Mouse (Mus musculus): ENCODE measurements around the gene Polr1a. TPM values are rescaled to one million over a fixed set of nuclear protein-coding genes. Genes with fewer than 3 reads are reported as not detected.

Polr1a gene
- polyA plus RNA-seq, 1 experiment, result 35.1 TPM

DNA sequence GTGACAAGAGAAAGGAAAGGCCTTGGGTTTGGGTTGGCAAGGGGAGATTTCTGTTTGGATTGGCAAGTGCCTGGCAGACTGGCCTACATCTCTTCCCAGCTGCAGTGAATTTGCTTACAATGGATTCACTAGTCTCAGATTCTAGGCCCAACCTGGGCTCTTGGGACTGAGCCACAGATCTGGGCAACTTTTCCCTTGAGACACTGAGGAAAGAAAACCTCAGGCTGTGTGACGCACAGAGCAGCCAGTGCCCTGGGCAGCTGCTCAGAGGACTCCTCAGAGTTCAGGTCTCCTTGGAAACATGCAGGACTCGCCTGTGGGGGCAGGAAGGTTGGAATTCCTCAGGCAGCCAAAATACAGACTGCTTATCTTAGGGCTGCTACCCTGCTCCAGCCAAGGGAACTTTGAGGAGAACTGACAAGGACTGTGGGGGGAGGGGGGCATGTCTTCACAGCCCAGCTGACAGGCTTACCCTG lies 25.3 kb downstream of the Polr1a start:
- H3K4me3 ChIP-seq (ENCODE audit: insufficient read depth, poor library complexity, severe bottlenecking), result no peak overlapping the region
- H3K79me3 ChIP-seq (ENCODE audit: low read depth), result peaks cover 4% of the 10 kb centered on the region
- H3K36me3 ChIP-seq (ENCODE audit: control insufficient read depth, insufficient read depth), result peaks cover 78% of the 10 kb centered on the region
- no peaks in the 10 kb centered on the region for H3K27me3 ChIP-seq (ENCODE audit: control insufficient read depth, insufficient read depth, insufficient read length)
- H3ac ChIP-seq (ENCODE audit: control insufficient read depth, insufficient read length, low read depth), result no peak overlapping the region
- H3K79me2 ChIP-seq (ENCODE audit: control insufficient read depth, insufficient read depth), result no peaks in the 10 kb centered on the region
- TF ChIP-seq USF1 (IDR thresholded peaks at IDR 0.05; ENCODE audit: low read depth) (no peak), MAX (IDR thresholded peaks at IDR 0.05) (peak; percentile 32), MYOD1 (IDR thresholded peaks at IDR 0.05; ENCODE audit: control insufficient read depth, insufficient read length, low read depth) (peak; percentile 90), CEBPB (IDR thresholded peaks at IDR 0.05; ENCODE audit: low read depth) (no peak), MYOG (IDR thresholded peaks at IDR 0.05; ENCODE audit: control insufficient read depth, extremely low read depth, insufficient read length) (no peak)

DNA sequence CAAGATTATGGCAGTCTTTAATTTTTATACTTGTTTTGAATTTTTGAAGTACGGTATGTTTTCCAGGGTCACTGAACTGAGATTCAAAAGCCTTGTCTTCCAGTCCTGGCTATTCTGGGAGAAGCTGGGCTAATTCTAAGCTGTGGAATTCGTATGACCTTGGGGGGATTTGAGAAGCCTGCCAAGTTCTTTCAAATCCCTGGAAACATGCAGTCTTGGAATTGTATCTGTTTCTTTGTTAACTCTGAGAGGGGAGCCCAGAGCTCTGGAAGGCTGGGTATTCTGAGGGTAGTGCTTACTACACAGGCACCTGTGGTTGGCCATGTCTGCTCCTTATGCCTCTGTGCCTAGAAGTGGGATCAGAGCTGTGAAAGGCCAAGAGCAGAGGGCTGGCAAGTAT lies 26.9 kb downstream of the Polr1a start:
- no peak for TF ChIP-seq MYOG (IDR thresholded peaks at IDR 0.05; ENCODE audit: control insufficient read depth, extremely low read depth, insufficient read length)
- TF ChIP-seq MAX (IDR thresholded peaks at IDR 0.05), result no peak
- TF ChIP-seq MYOD1 (IDR thresholded peaks at IDR 0.05; ENCODE audit: control insufficient read depth, insufficient read length, low read depth), result no peak
- no peak for TF ChIP-seq USF1 (IDR thresholded peaks at IDR 0.05; ENCODE audit: low read depth)
- TF ChIP-seq CTCF (IDR thresholded peaks at IDR 0.05; ENCODE audit: control insufficient read depth, insufficient read depth, insufficient read length), result no peak
- no peak for TF ChIP-seq FOSL1 (IDR thresholded peaks at IDR 0.05; ENCODE audit: insufficient read depth, low read length, poor library complexity, severe bottlenecking)
- TF ChIP-seq CEBPB (IDR thresholded peaks at IDR 0.05; ENCODE audit: low read depth), result no peak
- H3K36me3 ChIP-seq (ENCODE audit: control insufficient read depth, insufficient read depth), result peaks cover 69% of the 10 kb centered on the region
- no peak overlapping the region for H3K4me3 ChIP-seq (ENCODE audit: insufficient read depth, poor library complexity, severe bottlenecking)
- H3K79me3 ChIP-seq (ENCODE audit: low read depth), result peaks cover 4% of the 10 kb centered on the region
- no peaks in the 10 kb centered on the region for H3K27me3 ChIP-seq (ENCODE audit: control insufficient read depth, insufficient read depth, insufficient read length)
- no peak overlapping the region for H3ac ChIP-seq (ENCODE audit: control insufficient read depth, insufficient read length, low read depth)
- no peaks in the 10 kb centered on the region for H3K79me2 ChIP-seq (ENCODE audit: control insufficient read depth, insufficient read depth)

DNA sequence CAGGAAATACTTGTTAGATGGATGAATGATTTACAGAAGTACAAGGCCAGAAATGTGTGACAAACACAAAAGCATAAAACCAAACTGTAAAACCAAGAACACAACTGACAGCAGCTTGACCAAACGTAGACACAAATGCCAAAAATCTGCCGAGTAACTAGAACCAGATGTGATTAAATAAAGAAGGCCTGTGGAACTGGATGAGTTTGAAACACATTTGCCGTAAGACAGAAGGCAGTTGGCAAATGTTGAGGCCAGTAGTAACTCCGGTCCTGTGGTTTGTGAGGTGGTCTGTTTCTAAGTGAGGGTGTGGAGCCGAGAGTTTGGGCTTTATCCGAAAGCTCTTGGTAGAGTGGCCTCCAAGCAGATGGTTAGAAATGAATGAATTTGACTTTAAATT lies 32.1 kb downstream of the Polr1a start:
- peaks cover 61% of the 10 kb centered on the region for H3K36me3 ChIP-seq (ENCODE audit: control insufficient read depth, insufficient read depth)

DNA sequence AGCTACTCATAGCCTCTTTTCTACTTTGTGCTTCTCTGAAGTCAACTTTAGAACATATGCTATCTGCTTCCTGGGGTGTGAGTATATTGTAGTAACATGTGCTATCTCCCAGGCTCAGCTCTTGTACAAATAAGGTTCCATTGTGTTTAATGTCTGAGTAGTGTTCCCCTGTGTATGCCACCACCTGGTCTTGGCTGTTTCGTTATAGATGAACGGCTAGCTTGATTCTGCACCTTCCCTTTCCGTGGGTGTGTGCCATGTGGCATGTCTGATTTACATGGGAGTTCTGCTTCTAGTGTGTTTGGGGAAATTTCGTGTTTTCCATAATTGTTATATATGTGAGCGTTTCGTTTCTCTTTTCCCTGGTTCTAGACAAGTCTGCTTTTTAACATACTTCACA lies 36.2 kb downstream of the Polr1a start:
- no peaks in the 10 kb centered on the region for H3K27me3 ChIP-seq (ENCODE audit: control insufficient read depth, insufficient read depth, insufficient read length)
- no peaks in the 10 kb centered on the region for H3K79me3 ChIP-seq (ENCODE audit: low read depth)
- H3K36me3 ChIP-seq (ENCODE audit: control insufficient read depth, insufficient read depth), result peaks cover 48% of the 10 kb centered on the region
- H3K4me3 ChIP-seq (ENCODE audit: insufficient read depth, poor library complexity, severe bottlenecking), result no peak overlapping the region
- H3K79me2 ChIP-seq (ENCODE audit: control insufficient read depth, insufficient read depth), result no peaks in the 10 kb centered on the region
- no peak overlapping the region for H3ac ChIP-seq (ENCODE audit: control insufficient read depth, insufficient read length, low read depth)
- TF ChIP-seq CEBPB (IDR thresholded peaks at IDR 0.05; ENCODE audit: low read depth) (no peak), MYOD1 (IDR thresholded peaks at IDR 0.05; ENCODE audit: control insufficient read depth, insufficient read length, low read depth) (no peak), MAX (IDR thresholded peaks at IDR 0.05) (no peak), USF1 (IDR thresholded peaks at IDR 0.05; ENCODE audit: low read depth) (no peak), MYOG (IDR thresholded peaks at IDR 0.05; ENCODE audit: control insufficient read depth, extremely low read depth, insufficient read length) (no peak), FOSL1 (IDR thresholded peaks at IDR 0.05; ENCODE audit: insufficient read depth, low read length, poor library complexity, severe bottlenecking) (no peak), CTCF (IDR thresholded peaks at IDR 0.05; ENCODE audit: control insufficient read depth, insufficient read depth, insufficient read length) (no peak)

More for the DNA sequence above, 32.1 kb downstream of the Polr1a start:
- Histone ChIP-seq H3K4me3 (ENCODE audit: insufficient read depth, poor library complexity, severe bottlenecking) (no peak overlapping the region), H3K79me2 (ENCODE audit: control insufficient read depth, insufficient read depth) (no peaks in the 10 kb centered on the region), H3K79me3 (ENCODE audit: low read depth) (no peaks in the 10 kb centered on the region), H3ac (ENCODE audit: control insufficient read depth, insufficient read length, low read depth) (no peak overlapping the region), H3K27me3 (ENCODE audit: control insufficient read depth, insufficient read depth, insufficient read length) (no peaks in the 10 kb centered on the region)
- no peak for TF ChIP-seq MYOG (IDR thresholded peaks at IDR 0.05; ENCODE audit: control insufficient read depth, extremely low read depth, insufficient read length)
- TF ChIP-seq CEBPB (IDR thresholded peaks at IDR 0.05; ENCODE audit: low read depth), result no peak
- no peak for TF ChIP-seq CTCF (IDR thresholded peaks at IDR 0.05; ENCODE audit: control insufficient read depth, insufficient read depth, insufficient read length)
- no peak for TF ChIP-seq USF1 (IDR thresholded peaks at IDR 0.05; ENCODE audit: low read depth)
- TF ChIP-seq FOSL1 (IDR thresholded peaks at IDR 0.05; ENCODE audit: insufficient read depth, low read length, poor library complexity, severe bottlenecking), result no peak
- TF ChIP-seq MAX (IDR thresholded peaks at IDR 0.05), result no peak
- no peak for TF ChIP-seq MYOD1 (IDR thresholded peaks at IDR 0.05; ENCODE audit: control insufficient read depth, insufficient read length, low read depth)

DNA sequence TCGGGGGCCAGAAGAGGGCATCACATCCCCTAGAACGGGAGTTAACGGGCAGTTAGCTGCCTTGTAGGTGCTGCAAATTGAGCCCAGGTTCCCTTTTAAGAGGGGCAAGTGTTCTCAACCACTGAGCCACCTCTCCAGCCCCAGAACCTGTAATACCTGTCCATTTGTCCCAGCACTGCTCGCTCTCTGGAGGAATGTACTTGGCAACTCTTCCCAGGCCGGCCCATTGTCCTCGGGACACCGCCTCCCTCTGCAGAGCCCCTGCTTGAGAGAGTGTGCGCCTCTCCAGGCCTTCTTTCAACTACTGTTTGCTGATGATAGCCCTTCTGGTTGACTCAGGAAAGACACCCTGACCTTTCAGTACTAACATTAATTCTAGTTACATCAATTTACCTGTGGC lies 37.3 kb downstream of the Polr1a start:
- no peaks in the 10 kb centered on the region for H3K27me3 ChIP-seq (ENCODE audit: control insufficient read depth, insufficient read depth, insufficient read length)

DNA sequence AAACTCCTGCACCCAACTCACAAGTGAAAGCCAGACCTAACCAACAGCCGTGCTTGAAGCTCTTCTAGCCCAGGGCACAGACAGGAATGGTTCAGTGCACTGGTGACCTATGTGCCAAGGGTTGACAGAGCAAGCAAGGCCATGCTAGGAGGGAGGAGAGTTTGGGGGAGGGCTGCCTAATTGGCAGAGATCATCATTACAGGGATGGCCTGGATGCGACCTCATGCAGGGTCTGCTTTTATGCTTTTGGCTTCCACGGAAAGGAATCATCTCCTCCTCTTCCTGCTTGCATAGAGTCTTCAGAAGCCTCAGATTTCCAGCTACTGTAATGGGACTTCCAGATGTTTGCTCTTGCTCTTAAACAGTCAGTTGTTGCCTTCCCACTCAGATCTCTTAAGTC lies 40.9 kb downstream of the Polr1a start:
- Histone ChIP-seq H3K79me2 (ENCODE audit: control insufficient read depth, insufficient read depth) (no peaks in the 10 kb centered on the region), H3K79me3 (ENCODE audit: low read depth) (no peaks in the 10 kb centered on the region), H3K4me3 (ENCODE audit: insufficient read depth, poor library complexity, severe bottlenecking) (no peak overlapping the region), H3ac (ENCODE audit: control insufficient read depth, insufficient read length, low read depth) (no peak overlapping the region), H3K27me3 (ENCODE audit: control insufficient read depth, insufficient read depth, insufficient read length) (no peaks in the 10 kb centered on the region), H3K36me3 (ENCODE audit: control insufficient read depth, insufficient read depth) (peaks cover 46% of the 10 kb centered on the region)
- TF ChIP-seq CTCF (IDR thresholded peaks at IDR 0.05; ENCODE audit: control insufficient read depth, insufficient read depth, insufficient read length), result no peak
- TF ChIP-seq MYOD1 (IDR thresholded peaks at IDR 0.05; ENCODE audit: control insufficient read depth, insufficient read length, low read depth), result no peak
- TF ChIP-seq MYOG (IDR thresholded peaks at IDR 0.05; ENCODE audit: control insufficient read depth, extremely low read depth, insufficient read length), result no peak
- no peak for TF ChIP-seq CEBPB (IDR thresholded peaks at IDR 0.05; ENCODE audit: low read depth)
- no peak for TF ChIP-seq MAX (IDR thresholded peaks at IDR 0.05)
- TF ChIP-seq FOSL1 (IDR thresholded peaks at IDR 0.05; ENCODE audit: insufficient read depth, low read length, poor library complexity, severe bottlenecking), result no peak
- no peak for TF ChIP-seq USF1 (IDR thresholded peaks at IDR 0.05; ENCODE audit: low read depth)

More for the DNA sequence above, 37.3 kb downstream of the Polr1a start:
- Histone ChIP-seq H3K79me2 (ENCODE audit: control insufficient read depth, insufficient read depth) (no peaks in the 10 kb centered on the region), H3K79me3 (ENCODE audit: low read depth) (no peaks in the 10 kb centered on the region), H3ac (ENCODE audit: control insufficient read depth, insufficient read length, low read depth) (no peak overlapping the region), H3K4me3 (ENCODE audit: insufficient read depth, poor library complexity, severe bottlenecking) (no peak overlapping the region), H3K36me3 (ENCODE audit: control insufficient read depth, insufficient read depth) (peaks cover 47% of the 10 kb centered on the region)
- no peak for TF ChIP-seq CEBPB (IDR thresholded peaks at IDR 0.05; ENCODE audit: low read depth)
- TF ChIP-seq FOSL1 (IDR thresholded peaks at IDR 0.05; ENCODE audit: insufficient read depth, low read length, poor library complexity, severe bottlenecking), result no peak
- TF ChIP-seq MYOG (IDR thresholded peaks at IDR 0.05; ENCODE audit: control insufficient read depth, extremely low read depth, insufficient read length), result no peak
- no peak for TF ChIP-seq MAX (IDR thresholded peaks at IDR 0.05)
- no peak for TF ChIP-seq MYOD1 (IDR thresholded peaks at IDR 0.05; ENCODE audit: control insufficient read depth, insufficient read length, low read depth)
- TF ChIP-seq USF1 (IDR thresholded peaks at IDR 0.05; ENCODE audit: low read depth), result no peak
- TF ChIP-seq CTCF (IDR thresholded peaks at IDR 0.05; ENCODE audit: control insufficient read depth, insufficient read depth, insufficient read length), result no peak
